Mouse (Mus musculus) inflammation-experienced regulatory T-cells (primary cell): ENCODE measurements around the gene Ccr2. TPM values are rescaled to one million over a fixed set of nuclear protein-coding genes. Genes with fewer than 3 reads are reported as not detected.

Source experiments
- polyA plus RNA-seq, 2 experiments: library from polyadenylated mRNA; unstranded; fragments of 100-300 nt; shearing (Covaris generic); gene quantifications; one replicate each; pipeline ENCODE4 v1.2.1; 2017

Ccr2 gene
- 100 to 1,000 TPM in 1 of 2 experiments, 10 to 100 TPM in 1; 24.3 to 157 TPM for polyA plus RNA-seq

DNA sequence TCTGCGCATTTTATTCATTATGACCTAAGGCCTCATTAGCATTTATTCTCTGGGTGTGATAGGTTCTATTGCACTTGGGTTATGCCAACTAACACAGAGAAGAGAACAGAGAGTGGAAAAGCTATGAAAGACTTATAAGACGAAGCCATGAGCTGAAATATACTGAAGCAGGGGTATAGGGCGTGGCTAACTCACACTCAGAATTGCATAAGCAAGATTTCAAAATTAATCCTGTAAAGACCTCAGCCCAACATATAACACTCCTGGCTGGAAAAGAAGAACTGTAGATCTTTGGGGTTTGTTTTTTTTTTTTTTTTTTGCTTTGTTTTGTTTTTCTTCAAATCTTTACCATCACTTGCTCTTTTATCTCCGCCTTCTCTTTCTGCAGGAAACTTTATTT, at the start of gene Ccr2:
Ccr2 (plus strand) TSS at position 228 of the 400 bp plus-strand sequence.

GRCm38 (mm10) chr9:124121387-124122184, 19.8 kb downstream of the Ccr2 start, which contains the start of gene Ccr5:
Gene Ccr5 (plus strand): TSS chr9:124121543.

Other genes starting within 250 kb of the Ccr2 start
- gene Xcr1, start 239.9 kb upstream of the Ccr2 start, polyA plus RNA-seq = 1 to 10 TPM in 1 of 2 experiments, under 1 TPM in 1; 0.24 to 2.7 TPM
- gene Ccr1, start 133.3 kb upstream of the Ccr2 start, polyA plus RNA-seq = under 1 TPM; 0.32 to 0.43 TPM
- gene Ccr1l1, start 123.5 kb upstream of the Ccr2 start, polyA plus RNA-seq = 1 to 10 TPM in 1 of 2 experiments, not detected in 1; 1.4 TPM
- gene Ccr3, start 80.0 kb upstream of the Ccr2 start, polyA plus RNA-seq = 1 to 10 TPM; 1.4 to 1.8 TPM
- gene Ccr5, start 19.6 kb downstream of the Ccr2 start, polyA plus RNA-seq = 10 to 100 TPM in 1 of 2 experiments, 1 to 10 TPM in 1; 5.5 to 10.8 TPM
- gene 2010315B03Rik, start 210.7 kb downstream of the Ccr2 start, polyA plus RNA-seq = 10 to 100 TPM; 19.2 to 23.0 TPM